Mouse (Mus musculus) c-Kit-positive CD71-positive TER-119-negative erythroid progenitor cells, embryonic 14.5 days (primary cell): Measurements from ENCODE around the gene Defb19.

Source experiments
- DNase-seq: peaks from one replicate; pipeline ENCODE4 v3.0.0-alpha.2; 2013; ENCODE audit warnings: low read depth

Defb19 gene

GRCm38 (mm10) chr2:152580107-152580506 lies at the start of gene Defb19:
Defb19 (minus strand) TSS chr2:152580312.
- DNase-seq, result no peak

GRCm38 (mm10) chr2:152629904-152630303 lies 49.8 kb upstream of the Defb19 start:
- DNase-seq, result no peak

- DNase-seq, result no peak
Observed at GRCm38 (mm10) chr2:152629239-152629638, 49.1 kb upstream of the Defb19 start.

- no peak for DNase-seq
Observed at GRCm38 (mm10) chr2:152628066-152628465, 48.0 kb upstream of the Defb19 start.

GRCm38 (mm10) chr2:152626774-152627591 lies 46.9 kb upstream of the Defb19 start, which contains the start of gene Rem1:
Rem1 (plus strand) TSS chr2:152626951.
- no peak for DNase-seq

GRCm38 (mm10) chr2:152625256-152625655 lies 45.1 kb upstream of the Defb19 start:
- no peak for DNase-seq

- no peak for DNase-seq
Observed at GRCm38 (mm10) chr2:152624566-152624965, 44.5 kb upstream of the Defb19 start.

- DNase-seq, result no peak
Observed at GRCm38 (mm10) chr2:152622953-152623352, 42.8 kb upstream of the Defb19 start, which contains the start of gene Defb25. Defb25 (minus strand) TSS chr2:152623053.

- DNase-seq, result no peak
Observed at GRCm38 (mm10) chr2:152622151-152622550, 42.0 kb upstream of the Defb19 start.

- DNase-seq, result no peak
Observed at GRCm38 (mm10) chr2:152620367-152621134, 40.4 kb upstream of the Defb19 start.

- peak; percentile 16 for DNase-seq
Observed at GRCm38 (mm10) chr2:152617374-152617773, 37.3 kb upstream of the Defb19 start.

- no peak for DNase-seq
Observed at GRCm38 (mm10) chr2:152616470-152616869, 36.4 kb upstream of the Defb19 start.

GRCm38 (mm10) chr2:152615563-152615962 lies 35.5 kb upstream of the Defb19 start:
- DNase-seq, result peak; percentile 45

- DNase-seq, result no peak
Observed at GRCm38 (mm10) chr2:152612193-152612592, 32.1 kb upstream of the Defb19 start.

- no peak for DNase-seq
Observed at GRCm38 (mm10) chr2:152608719-152609118, 28.6 kb upstream of the Defb19 start.

GRCm38 (mm10) chr2:152607746-152608145 lies 27.6 kb upstream of the Defb19 start:
- DNase-seq, result no peak

- DNase-seq, result no peak
Observed at GRCm38 (mm10) chr2:152604057-152604456, 23.9 kb upstream of the Defb19 start, which contains the start of gene Defb36. Defb36 (plus strand) TSS chr2:152604327.

GRCm38 (mm10) chr2:152601275-152601960 lies 21.3 kb upstream of the Defb19 start:
- DNase-seq, result no peak

GRCm38 (mm10) chr2:152600076-152600475 lies 20.0 kb upstream of the Defb19 start:
- DNase-seq, result no peak

- no peak for DNase-seq
Observed at GRCm38 (mm10) chr2:152599299-152599698, 19.2 kb upstream of the Defb19 start, which contains the start of gene Defb45. Defb45 (minus strand) TSS chr2:152599399.

GRCm38 (mm10) chr2:152589021-152589420 lies 8.9 kb upstream of the Defb19 start:
- no peak for DNase-seq

GRCm38 (mm10) chr2:152588450-152588849 lies 8.3 kb upstream of the Defb19 start:
- no peak for DNase-seq
